Mouse (Mus musculus): ENCODE results near the gene Cdh4.

GRCm38 (mm10) chr2:179488526-179489139, 46.4 kb downstream of the Cdh4 start:
- TF ChIP-seq CTCF (IDR thresholded peaks at IDR 0.05; ENCODE audit: borderline replicate concordance, insufficient read depth, low read length) (no peak), POLR2A (IDR thresholded peaks at IDR 0.05; ENCODE audit: low read depth, low read length) (no peak)

Measured in embryonic fibroblast, embryonic 13.5 days (primary cell).